Mouse (Mus musculus): Measurements from ENCODE around the gene Hnrnpl.

Hnrnpl gene

GRCm38 (mm10) chr7:28808221-28808941 lies at the start of gene Hnrnpl:
TSS of gene Hnrnpl (plus strand) at chr7:28808541.
- CTCF ChIA-PET: interaction anchor here (0.7 kb wide), 2 partner anchors 27 to 44 kb away, joined by 3 read pairs; no protein-coding TSS in a partner anchor

- CTCF ChIA-PET: no interaction called here
Measured at GRCm38 (mm10) chr7:28758623-28759022, 49.7 kb upstream of the Hnrnpl start.

GRCm38 (mm10) chr7:28761907-28762306 lies 46.4 kb upstream of the Hnrnpl start:
- CTCF ChIA-PET: no interaction called here

GRCm38 (mm10) chr7:28765211-28765610 lies 43.1 kb upstream of the Hnrnpl start:
- CTCF ChIA-PET: interaction anchor here (0.5 kb wide), 1 partner anchor 1317 kb away, joined by 3 read pairs; no protein-coding TSS in a partner anchor

GRCm38 (mm10) chr7:28766173-28766879 lies 42.0 kb upstream of the Hnrnpl start, which contains the start of gene Sirt2:
TSS of gene Sirt2 (plus strand) at chr7:28766735.
- CTCF ChIA-PET: interaction anchor here (0.6 kb wide), 1 partner anchor 421 kb away, joined by 4 read pairs; no protein-coding TSS in a partner anchor

- CTCF ChIA-PET: no interaction called here
Measured at GRCm38 (mm10) chr7:28766910-28767309, 41.4 kb upstream of the Hnrnpl start.

- CTCF ChIA-PET: no interaction called here
Measured at GRCm38 (mm10) chr7:28767462-28767965, 40.8 kb upstream of the Hnrnpl start, which contains the start of gene Nfkbib. TSS of gene Nfkbib (minus strand) at chr7:28767512.

GRCm38 (mm10) chr7:28769414-28769958 lies 38.9 kb upstream of the Hnrnpl start:
- CTCF ChIA-PET: interaction anchor here (0.7 kb wide), 1 partner anchor 44 kb away, joined by 3 read pairs; no protein-coding TSS in a partner anchor

- CTCF ChIA-PET: no interaction called here
Measured at GRCm38 (mm10) chr7:28770309-28770708, 38.0 kb upstream of the Hnrnpl start.

GRCm38 (mm10) chr7:28771867-28772266 lies 36.5 kb upstream of the Hnrnpl start:
- CTCF ChIA-PET: no interaction called here

GRCm38 (mm10) chr7:28773163-28773562 lies 35.2 kb upstream of the Hnrnpl start:
- CTCF ChIA-PET: interaction anchor here (0.6 kb wide), 1 partner anchor 9 kb away, joined by 4 read pairs; no protein-coding TSS in a partner anchor

GRCm38 (mm10) chr7:28774164-28774563 lies 34.2 kb upstream of the Hnrnpl start:
- CTCF ChIA-PET: no interaction called here

GRCm38 (mm10) chr7:28775129-28775528 lies 33.2 kb upstream of the Hnrnpl start:
- CTCF ChIA-PET: interaction anchor here (1.2 kb wide), 1 partner anchor 20 kb away, joined by 3 read pairs; no protein-coding TSS in a partner anchor

GRCm38 (mm10) chr7:28778825-28779224 lies 29.5 kb upstream of the Hnrnpl start:
- CTCF ChIA-PET: no interaction called here

GRCm38 (mm10) chr7:28780067-28780658 lies 28.2 kb upstream of the Hnrnpl start:
- CTCF ChIA-PET: interaction anchor here (0.5 to 1.7 kb wide), 5 partner anchors 12 to 1929 kb away, joined by 3 to 6 read pairs (median 4); no protein-coding TSS in a partner anchor

- CTCF ChIA-PET: interaction anchor here (0.5 to 1.7 kb wide), 2 partner anchors 87 to 271 kb away, joined by 4 to 6 read pairs; no protein-coding TSS in a partner anchor
Measured at GRCm38 (mm10) chr7:28780857-28781256, 27.5 kb upstream of the Hnrnpl start.

GRCm38 (mm10) chr7:28781261-28781663 lies 27.1 kb upstream of the Hnrnpl start:
- CTCF ChIA-PET: interaction anchor here (0.5 to 1.7 kb wide), 3 partner anchors 27 to 271 kb away, joined by 3 to 6 read pairs (median 4); partner anchors contain the start of gene Hnrnpl

- CTCF ChIA-PET: no interaction called here
Measured at GRCm38 (mm10) chr7:28785161-28785560, 23.2 kb upstream of the Hnrnpl start.

GRCm38 (mm10) chr7:28787884-28788283 lies 20.5 kb upstream of the Hnrnpl start:
- CTCF ChIA-PET: interaction anchor here (0.6 kb wide), 1 partner anchor 65 kb away, joined by 8 read pairs; no protein-coding TSS in a partner anchor

GRCm38 (mm10) chr7:28788307-28789195 lies 19.8 kb upstream of the Hnrnpl start, which contains the start of gene Rinl:
TSS of gene Rinl (plus strand) at chr7:28788969.
- CTCF ChIA-PET: interaction anchor here (0.6 kb wide), 2 partner anchors 444 to 1126 kb away, joined by 3 to 5 read pairs; partner anchors contain the start of gene Kcnk6

Measured in spleen, embryonic (tissue).